8 mouse cellular contexts compared by ENCODE assay signal in the genomic region with DNA sequence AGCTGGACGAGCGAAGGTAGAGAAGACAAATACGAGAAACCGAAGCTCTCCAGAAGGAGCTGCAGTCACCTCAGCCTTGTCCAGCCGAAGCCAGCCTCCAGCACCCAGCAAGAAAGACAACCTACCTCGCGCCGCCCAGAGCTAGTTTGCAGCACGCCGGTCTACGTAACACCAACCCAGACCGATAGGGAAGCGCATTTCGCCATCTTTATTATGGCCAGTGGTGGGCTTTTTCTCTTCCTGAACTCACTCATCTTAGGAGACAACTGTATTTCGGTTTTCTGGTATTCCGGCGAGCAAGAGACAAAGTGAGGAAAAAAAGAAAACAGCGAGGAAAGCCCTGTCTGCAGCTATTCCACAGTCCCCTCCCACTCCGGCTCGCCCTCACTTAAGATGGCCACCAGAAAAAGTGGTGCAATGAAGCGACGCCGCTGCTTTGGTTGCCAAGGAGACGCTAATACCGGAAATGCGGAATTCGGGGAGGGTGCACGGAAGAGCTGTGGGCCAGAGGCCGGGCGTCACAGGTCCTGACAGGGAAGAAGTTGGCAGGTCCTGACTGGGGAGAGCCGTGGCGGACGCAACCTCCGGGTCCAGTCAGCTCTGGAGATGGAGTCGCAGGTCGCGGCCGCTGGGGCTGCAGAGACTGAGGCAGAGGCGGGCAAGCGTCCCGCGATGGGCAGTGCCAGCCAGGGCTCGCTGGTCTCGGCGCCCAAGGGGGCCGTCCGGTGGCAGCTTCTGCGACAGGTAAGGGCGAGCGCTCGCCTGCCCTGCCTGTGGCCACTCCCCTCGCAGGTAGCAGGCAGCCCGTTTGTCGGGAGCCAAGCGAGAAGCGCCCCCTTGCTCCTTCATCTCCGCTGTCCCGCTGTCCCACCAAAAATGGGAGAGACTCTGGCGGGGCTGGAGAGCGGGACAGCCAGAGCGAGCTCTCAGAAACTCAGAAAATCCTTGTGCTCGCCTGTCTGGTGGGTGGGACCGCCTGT. TPM values are rescaled to one million over a fixed set of nuclear protein-coding genes. Genes with fewer than 3 reads are reported as not detected.
A peak's percentile ranks its signal among the peaks of the same experiment; 100 is the strongest.
DNase-seq lines count a peak whose midpoint lies in the region; ATAC-seq lines count a peak whose summit lies in the region.

A gene (minus strand): TSS at position 122 of the 980 bp plus-strand sequence.
A gene (plus strand): TSS at position 433 of the 980 bp plus-strand sequence.

- peak within 1 kb of the TSS; percentile 90 for H3K9ac ChIP-seq in heart, embryonic 13.5 days
- peak within 1 kb of the TSS; percentile 78 for H3K9ac ChIP-seq in liver, embryonic 12.5 days
- peak within 1 kb of the TSS; percentile 61 for H3K9ac ChIP-seq in stomach, embryonic 15.5 days

- H3K4me1 ChIP-seq in brown adipose tissue, adult 24 weeks (ENCODE audit: control insufficient read depth, insufficient read depth, insufficient read length, low read length): no peaks in the 10 kb centered on the region
- peaks cover 43% of the 10 kb centered on the region for H3K4me1 ChIP-seq in heart, embryonic 13.5 days
- H3K4me1 ChIP-seq in liver, embryonic 12.5 days: peaks cover 24% of the 10 kb centered on the region
- H3K4me1 ChIP-seq in stomach, embryonic 15.5 days: 0 out of 2 replicates have a peak, but pooled peaks cover 4% of the 10 kb centered on the region

- peak; percentile 98 for DNase-seq in CD4-positive, CD25-positive, alpha-beta regulatory T cell, adult 2 months (ENCODE audit: low read depth, low spot score)
- peak; percentile 86 for DNase-seq in fat pad, adult 2 months (ENCODE audit: extremely low read depth, low read depth, low spot score)
- peak; percentile 97 for DNase-seq in kidney, postnatal 10 days
- peak; percentile 95 for DNase-seq in natural killer cell, adult 2 months (ENCODE audit: low spot score in 2 of 2)

- H3K27me3 ChIP-seq in heart, embryonic 13.5 days (replicated peaks): no peaks in the 10 kb centered on the region
- H3K27me3 ChIP-seq in liver, embryonic 12.5 days (replicated peaks): no peaks in the 10 kb centered on the region
- H3K27me3 ChIP-seq in stomach, embryonic 15.5 days (replicated peaks): no peaks in the 10 kb centered on the region

- peak within 1 kb of the TSS; percentile 84 for H3K4me3 ChIP-seq in brown adipose tissue, adult 24 weeks (ENCODE audit: insufficient read depth, low read depth, low read length)
- peak within 1 kb of the TSS; percentile 98 for H3K4me3 ChIP-seq in heart, embryonic 13.5 days
- H3K4me3 ChIP-seq in liver, embryonic 12.5 days: peak within 1 kb of the TSS; percentile 88
- H3K4me3 ChIP-seq in stomach, embryonic 15.5 days (replicated peaks): peak within 1 kb of the TSS; percentile 97

- H3K36me3 ChIP-seq in heart, embryonic 13.5 days: no peaks in the 10 kb centered on the region
- H3K36me3 ChIP-seq in liver, embryonic 12.5 days: no peaks in the 10 kb centered on the region
- no peaks in the 10 kb centered on the region for H3K36me3 ChIP-seq in stomach, embryonic 15.5 days

- H3K9me3 ChIP-seq in heart, embryonic 13.5 days: no peaks in the 10 kb centered on the region
- no peaks in the 10 kb centered on the region for H3K9me3 ChIP-seq in liver, embryonic 12.5 days (replicated peaks)
- no peaks in the 10 kb centered on the region for H3K9me3 ChIP-seq in stomach, embryonic 15.5 days

- ATAC-seq in heart, embryonic 13.5 days (ENCODE audit: extremely low read depth, insufficient number of reproducible peaks, low FRiP score, low TSS enrichment): peak; percentile 95
- ATAC-seq in liver, embryonic 12.5 days: peak; percentile 98
- peak; percentile 98 for ATAC-seq in stomach, embryonic 15.5 days (ENCODE audit: insufficient read depth, low FRiP score, low read depth)

- WGBS in heart, embryonic 13.5 days: under 1% methylated on average over 61 of the region's 63 CpGs
- WGBS in liver, embryonic 12.5 days (ENCODE audit: insufficient replicate concordance): under 1% methylated on average over 63 of the region's 63 CpGs
- WGBS in stomach, embryonic 15.5 days: under 1% methylated on average over 63 of the region's 63 CpGs

- H3K27ac ChIP-seq in brown adipose tissue, adult 24 weeks (replicated peaks; ENCODE audit: low read depth, low read length): peak within 1 kb of the TSS; percentile 92
- H3K27ac ChIP-seq in heart, embryonic 13.5 days (replicated peaks): peak within 1 kb of the TSS; percentile 77
- peak within 1 kb of the TSS; percentile 78 for H3K27ac ChIP-seq in liver, embryonic 12.5 days
- peak within 1 kb of the TSS; percentile 91 for H3K27ac ChIP-seq in stomach, embryonic 15.5 days

- H3K4me2 ChIP-seq in heart, embryonic 13.5 days: peak within 1 kb of the TSS; percentile 93
- H3K4me2 ChIP-seq in liver, embryonic 12.5 days: peak within 1 kb of the TSS; percentile 94
- H3K4me2 ChIP-seq in stomach, embryonic 15.5 days: peak within 1 kb of the TSS; percentile 84

RNA-seq across cellular contexts. Expression of the first gene that starts in this region (rescaled TPM):
- 14.8 and 19.0 TPM in 2 replicates for polyA plus RNA-seq in brown adipose tissue, adult 24 weeks (2012; ENCODE audit: insufficient read depth, insufficient read length, missing spikeins)
- polyA plus RNA-seq in heart, embryonic 13.5 days (2015; fragmentation: Nextera tagmentation; extraction: Ambion mirVana): 22.5 and 22.7 TPM in 2 replicates
- 11.2 and 12.8 TPM in 2 replicates for polyA plus RNA-seq in liver, embryonic 12.5 days (2016; fragmentation: Nextera tagmentation; extraction: Ambion mirVana)
- polyA plus RNA-seq in stomach, embryonic 15.5 days (2015; fragmentation: Nextera tagmentation; extraction: Ambion mirVana): 23.5 and 28.3 TPM in 2 replicates

RNA-seq across cellular contexts. Expression of the second gene that starts in this region (rescaled TPM):
- polyA plus RNA-seq in brown adipose tissue, adult 24 weeks (2012; ENCODE audit: insufficient read depth, insufficient read length, missing spikeins): 7.2 and 9.2 TPM in 2 replicates
- polyA plus RNA-seq in heart, embryonic 13.5 days (2015; fragmentation: Nextera tagmentation; extraction: Ambion mirVana): 6.2 and 6.5 TPM in 2 replicates
- 4.4 and 5.2 TPM in 2 replicates for polyA plus RNA-seq in liver, embryonic 12.5 days (2016; fragmentation: Nextera tagmentation; extraction: Ambion mirVana)
- polyA plus RNA-seq in stomach, embryonic 15.5 days (2015; fragmentation: Nextera tagmentation; extraction: Ambion mirVana): 14.3 and 15.5 TPM in 2 replicates

Comparison
In these comparisons a context has a peak if more than half of its experiments do, and no peak if none do; other contexts are left out.
1. Peak in every context shown above with its lines: DNase-seq, ATAC-seq, H3K4me3 ChIP-seq and H3K27ac ChIP-seq.